Mouse (Mus musculus) layer of hippocampus, postnatal 25 days (tissue): ENCODE measurements around the gene Elmod1. TPM values are rescaled to one million over a fixed set of nuclear protein-coding genes. Genes with fewer than 3 reads are reported as not detected.
"Not testable (repeated sequence)": the region's sequence is repeated elsewhere in the genome, so short reads cannot be mapped to it uniquely, and the experiment has no call there.

Source experiments
- DNase-seq, 2 experiments: peaks; one replicate each; pipeline ENCODE4 v3.0.0; 2022; ENCODE audit warnings: mixed read lengths in 2 of 2, low spot score in 1 of 2; ENCODE audit errors: extremely low spot score in 1 of 2
- total RNA-seq, 2 experiments: library from RNA; stranded (reverse); gene quantifications; 2 replicates each; pipeline ENCODE4 v1.2.3; 2021

The Elmod1 gene
- total RNA-seq, result 100 to 1,000 TPM; 246 TPM

- DNase-seq, result peak; percentile 68 to 80
These were observed at the start of gene Elmod1 for GRCm38 (mm10) chr9:53975122-53975518. Gene Elmod1 (minus strand): TSS chr9:53975301.

- no peak for DNase-seq
These were observed 47.7 kb upstream of the Elmod1 start for GRCm38 (mm10) chr9:54022795-54023194.

DNA sequence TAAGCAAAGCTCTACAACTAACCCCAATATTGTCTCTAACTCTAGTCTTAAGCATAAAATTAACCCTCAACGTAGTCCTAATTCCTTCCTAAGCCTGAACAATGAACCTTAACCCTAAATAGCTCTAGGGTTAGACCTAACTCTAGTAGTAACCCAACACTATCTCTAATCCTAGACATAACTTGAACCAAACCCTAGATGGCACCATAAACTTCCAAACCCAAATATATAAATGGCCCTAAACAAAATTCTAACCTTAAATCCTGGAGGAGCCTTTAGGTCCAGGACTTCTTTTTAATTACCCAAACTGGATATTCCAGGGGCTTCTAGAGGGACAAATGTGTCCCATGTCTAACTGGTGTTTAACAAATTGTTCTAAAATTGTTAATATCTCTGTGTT is 19.4 kb upstream of the Elmod1 start:
- no peak for DNase-seq

DNA sequence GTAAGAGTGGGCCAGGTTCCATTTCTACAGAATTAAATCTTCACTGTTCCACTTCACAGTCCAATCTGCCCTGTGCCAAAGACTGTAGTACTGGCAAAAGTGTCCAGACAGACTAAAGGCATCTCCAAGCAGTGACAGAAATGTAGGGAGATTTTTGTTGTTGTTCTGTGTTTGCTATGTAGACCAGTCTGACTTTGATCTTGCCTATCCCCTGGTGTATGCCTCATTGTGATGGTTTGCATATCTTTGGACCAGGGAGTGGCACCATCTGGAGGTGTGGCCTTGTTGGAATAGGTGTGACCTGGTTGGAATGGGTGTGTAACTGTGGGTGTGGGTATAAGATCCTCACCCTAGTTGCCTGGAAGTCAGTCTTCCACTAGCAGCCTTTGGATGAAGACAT is 17.5 kb upstream of the Elmod1 start:
- DNase-seq, result not testable (repeated sequence)

- DNase-seq, result peak in 1 of 2 experiments; percentile 40
These were observed 15.8 kb upstream of the Elmod1 start for GRCm38 (mm10) chr9:53990921-53991320.

DNA sequence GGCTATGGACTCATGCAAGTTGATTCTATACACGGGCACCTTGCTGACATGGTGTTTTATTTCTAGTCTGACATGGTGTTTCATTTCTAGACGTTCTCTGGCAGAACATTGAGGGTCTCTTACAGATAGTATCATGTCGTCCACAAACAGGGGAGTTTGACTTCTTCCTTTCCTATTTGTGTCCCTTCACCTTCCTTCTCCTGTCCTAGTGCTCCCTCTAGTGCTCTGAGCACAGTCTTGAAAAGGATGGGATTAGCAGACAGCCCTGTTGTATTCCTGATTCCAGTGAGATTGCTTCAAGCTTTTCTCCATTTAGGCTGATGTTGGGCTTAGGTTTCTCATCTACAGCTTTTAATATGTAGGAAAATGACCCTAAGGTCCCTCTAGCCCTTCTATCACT is 11.9 kb upstream of the Elmod1 start:
- DNase-seq, result peak in 1 of 2 experiments; percentile 48

DNA sequence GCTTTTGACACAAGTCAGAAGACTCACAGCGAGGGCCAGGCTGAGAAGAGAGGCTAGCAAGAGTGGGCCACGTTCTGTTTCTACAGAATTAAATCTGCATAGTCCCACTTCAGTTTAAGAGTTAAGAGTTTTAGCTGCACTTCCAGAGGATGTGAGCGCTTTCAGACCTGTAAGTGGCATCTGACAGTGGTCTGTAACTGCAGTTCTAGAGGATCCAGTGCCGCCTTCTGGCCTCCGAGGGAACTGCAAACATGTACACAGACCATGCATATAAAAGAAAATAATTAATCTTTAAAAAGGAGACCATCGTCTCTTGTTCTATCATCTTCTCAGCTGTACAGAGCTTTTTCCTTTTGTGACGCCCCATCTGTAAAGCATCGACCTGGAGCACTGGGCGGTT is 9.8 kb upstream of the Elmod1 start:
- DNase-seq, result peak in 1 of 2 experiments; percentile 67

DNA sequence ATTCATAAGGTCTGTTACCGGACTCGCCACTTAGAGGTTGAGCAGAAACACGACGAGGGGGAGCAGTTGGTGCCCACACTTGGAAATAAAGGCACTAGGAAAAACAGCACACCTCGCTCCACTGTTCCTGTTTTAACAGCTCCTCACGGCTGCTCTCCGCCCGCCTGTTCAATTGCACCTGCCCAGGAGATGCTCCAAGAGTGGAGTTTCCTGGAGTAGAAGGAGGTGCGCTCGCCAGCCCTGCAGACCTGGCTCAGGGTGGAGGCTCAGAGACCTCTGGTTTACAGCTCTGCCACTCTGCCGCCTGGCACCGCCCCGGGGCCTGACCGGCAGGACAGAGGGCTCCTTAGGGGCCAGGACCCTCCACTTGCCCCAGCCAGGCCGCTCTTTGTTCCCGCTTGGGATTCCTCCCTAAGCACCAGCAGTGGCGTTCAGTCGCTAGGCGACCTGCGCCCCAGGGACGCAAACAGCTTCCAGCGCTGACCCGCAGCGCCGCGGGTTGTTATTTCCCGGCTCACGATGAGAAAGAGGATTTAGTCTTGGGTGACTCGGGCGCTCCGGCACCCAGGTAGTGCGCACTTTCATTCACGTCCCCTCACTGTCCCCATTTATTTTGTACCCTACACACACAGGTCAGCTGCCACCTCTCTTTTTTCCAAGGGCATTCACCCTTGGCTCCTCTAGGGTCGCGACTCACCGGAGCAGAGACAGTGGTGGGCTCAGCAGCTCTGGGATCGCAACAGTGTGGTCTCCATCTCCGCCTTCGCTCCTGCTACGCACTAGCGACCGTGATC is 576 bp downstream of the Elmod1 start:
- DNase-seq, result peak in 1 of 2 experiments; percentile 46

- peak in 1 of 2 experiments; percentile 31 for DNase-seq
These were observed 1.2 kb downstream of the Elmod1 start for GRCm38 (mm10) chr9:53973929-53974327.

DNA sequence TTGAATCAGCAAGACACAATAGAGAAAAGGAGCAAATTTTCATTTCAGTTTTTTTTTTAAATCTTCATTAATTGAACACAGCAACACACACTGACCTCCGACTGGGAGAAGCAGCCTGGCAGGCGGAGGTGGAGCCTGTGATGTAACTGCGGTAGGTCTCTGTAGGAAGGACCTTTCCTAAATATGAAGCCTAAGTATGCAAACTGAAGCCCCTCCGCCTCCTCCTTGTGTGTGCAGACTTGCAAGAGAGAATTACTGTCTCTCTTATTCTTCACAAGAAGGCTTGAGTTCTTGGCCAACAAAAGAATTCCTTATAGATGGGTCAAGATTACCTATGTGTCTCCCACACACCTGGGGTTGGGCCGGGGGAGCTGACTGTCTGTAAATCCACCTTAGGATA is 1.9 kb downstream of the Elmod1 start:
- DNase-seq, result no peak

DNA sequence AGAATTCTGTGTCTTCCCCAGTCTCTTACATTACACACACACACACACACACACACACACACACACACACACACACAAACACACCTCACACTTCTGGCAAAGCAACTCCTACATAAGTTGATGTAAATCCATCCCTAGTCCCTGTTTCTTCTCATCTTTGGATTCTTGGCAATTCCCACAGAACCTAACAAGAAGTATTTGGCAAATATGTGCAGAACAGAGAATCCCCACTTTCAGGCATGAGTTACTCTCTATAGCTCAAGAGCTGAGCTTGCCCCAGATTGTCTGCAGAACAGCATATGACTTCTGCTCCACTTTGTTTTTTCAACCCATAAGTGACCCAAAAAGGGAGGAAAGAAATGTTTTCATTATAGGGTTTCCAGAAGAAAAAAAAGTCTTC is 2.7 kb downstream of the Elmod1 start:
- DNase-seq, result no peak

DNA sequence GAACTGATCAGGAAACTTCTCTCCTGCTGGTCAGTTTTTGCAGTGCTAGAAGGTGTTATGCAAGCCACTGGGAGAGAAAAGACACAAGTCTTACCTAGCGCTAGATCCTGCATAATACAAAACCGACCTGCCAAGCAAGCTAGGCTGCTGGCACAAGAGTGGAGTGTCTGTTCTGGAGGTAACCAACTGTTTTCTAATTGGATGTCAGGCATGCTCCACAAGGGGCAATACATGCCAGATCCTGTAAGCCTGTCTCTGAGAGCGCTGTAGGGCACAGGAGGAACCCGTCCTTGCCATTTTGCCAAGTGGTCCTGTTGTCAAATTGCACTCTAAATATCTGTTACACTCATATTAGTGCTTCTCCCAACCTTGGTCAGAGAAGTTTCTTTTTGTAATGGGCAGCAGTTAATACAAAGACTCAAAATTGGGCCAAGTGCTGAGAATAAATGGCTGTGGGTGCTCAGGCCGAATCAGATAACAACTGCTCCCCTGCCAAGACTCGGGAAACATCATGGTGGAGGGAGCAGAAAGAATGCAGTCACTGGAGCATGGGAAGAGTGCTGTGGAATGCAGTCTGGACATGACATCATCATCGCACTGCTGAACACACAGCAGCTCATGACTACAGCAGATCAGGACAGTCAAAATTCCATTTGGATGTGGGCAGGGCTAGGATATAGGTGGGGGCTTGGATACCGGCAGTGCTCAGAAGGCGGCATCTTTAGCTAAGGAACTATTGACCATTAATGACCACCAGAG is 7.3 kb downstream of the Elmod1 start:
- no peak for DNase-seq

DNA sequence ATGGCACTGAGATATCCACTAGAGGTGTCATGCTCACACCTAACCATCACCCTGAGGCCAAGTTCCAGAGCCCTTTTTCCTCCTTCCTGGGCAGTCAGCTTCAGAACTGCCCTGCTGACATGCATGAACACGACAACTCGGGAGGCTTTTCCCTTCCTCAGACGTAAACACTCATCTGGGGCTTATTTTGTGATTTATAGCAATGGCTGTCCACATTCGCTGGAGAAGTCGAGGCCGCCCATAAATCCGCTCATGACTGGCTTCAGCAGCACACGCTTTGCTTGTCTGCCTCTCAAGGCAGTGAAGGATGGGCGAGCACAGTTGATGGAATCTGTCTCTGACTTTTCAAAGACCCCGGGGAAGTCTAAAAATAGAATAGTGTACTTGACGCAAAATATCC is 18.1 kb downstream of the Elmod1 start:
- no peak for DNase-seq

GRCm38 (mm10) chr9:53954853-53955252 is 20.2 kb downstream of the Elmod1 start:
- DNase-seq, result no peak

GRCm38 (mm10) chr9:53947463-53947862 is 27.6 kb downstream of the Elmod1 start:
- DNase-seq, result no peak

DNA sequence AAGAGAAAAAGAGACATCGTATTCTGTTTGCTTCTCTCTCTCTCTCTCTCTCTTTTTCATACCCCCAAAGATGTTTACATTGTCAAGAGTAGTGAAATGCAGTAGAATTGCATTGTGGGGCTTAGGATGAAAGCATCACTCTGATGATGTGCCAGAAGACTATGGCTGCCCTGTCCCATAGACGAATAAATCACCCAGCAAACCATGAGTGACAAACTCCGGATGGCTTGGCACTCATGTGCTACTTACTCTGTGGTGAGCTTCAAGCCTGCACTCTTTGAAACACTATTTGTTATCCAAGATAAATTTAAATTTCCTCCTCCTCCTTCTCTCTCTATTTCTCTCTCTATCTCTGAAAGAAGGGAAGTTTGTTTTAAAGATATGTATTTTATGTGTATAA is 36.5 kb downstream of the Elmod1 start:
- DNase-seq, result no peak

DNA sequence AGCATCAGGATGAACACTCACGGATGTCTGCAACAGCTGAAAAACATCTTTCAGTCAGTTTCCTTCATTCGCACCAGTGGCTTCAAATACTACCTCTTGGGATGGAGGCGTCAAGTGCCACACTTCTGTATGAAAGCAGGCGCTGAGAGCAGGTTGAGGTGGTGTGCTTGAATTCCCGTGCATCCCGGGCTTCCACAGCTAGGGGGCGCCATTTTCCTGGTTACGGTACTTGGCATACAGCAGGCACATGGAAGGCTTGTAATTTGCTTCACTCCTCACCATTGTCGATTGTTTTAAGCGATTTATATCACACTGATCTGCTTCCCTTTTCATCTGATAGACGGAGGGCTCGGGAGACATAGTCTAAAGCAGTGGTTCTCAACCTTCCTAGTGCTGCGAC is 40.9 kb downstream of the Elmod1 start:
- peak; percentile 64 to 80 for DNase-seq

DNA sequence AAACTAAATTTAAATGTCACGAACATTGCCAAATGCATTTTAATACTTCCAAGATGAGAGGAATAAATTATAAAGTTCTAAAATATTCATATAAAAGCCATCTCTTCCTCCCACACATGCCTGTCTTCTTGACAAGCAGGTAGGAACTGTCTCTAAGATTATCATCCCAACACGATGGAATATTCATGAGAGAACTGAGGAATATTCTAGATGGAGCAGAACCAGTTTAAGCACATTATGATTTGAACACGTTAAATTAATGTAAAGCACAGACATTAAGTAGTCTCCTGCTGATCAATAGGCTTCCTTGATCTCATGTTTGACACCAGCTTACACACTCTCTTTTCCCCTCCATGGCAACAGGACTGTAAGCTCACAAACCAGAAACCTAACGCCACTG is 41.7 kb downstream of the Elmod1 start:
- DNase-seq, result no peak

GRCm38 (mm10) chr9:53930906-53931305 is 44.2 kb downstream of the Elmod1 start:
- DNase-seq, result no peak

DNA sequence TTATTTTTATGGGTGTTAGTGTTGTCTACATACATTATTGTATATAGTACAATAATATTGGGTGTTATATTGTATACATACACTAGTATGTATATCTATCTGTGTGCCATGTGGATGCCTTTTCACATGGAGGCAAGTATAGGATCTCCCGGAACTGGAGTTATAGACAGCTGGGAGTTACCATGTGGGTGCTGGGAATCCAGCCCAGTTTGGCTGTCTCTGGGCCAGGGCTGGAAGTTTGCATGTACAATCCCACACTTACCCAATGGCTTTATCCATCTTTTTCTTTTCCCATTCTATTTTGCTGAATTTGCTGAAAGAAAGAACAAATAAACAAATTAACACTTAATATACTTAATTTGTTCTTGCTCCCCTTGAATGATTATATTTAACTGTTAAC is 54.0 kb downstream of the Elmod1 start:
- no peak for DNase-seq

GRCm38 (mm10) chr9:53915929-53916721 is 59.0 kb downstream of the Elmod1 start:
- DNase-seq, result no peak
